Mouse (Mus musculus): ENCODE results near the gene Tomm6. TPM values are rescaled to one million over a fixed set of nuclear protein-coding genes. Genes with fewer than 3 reads are reported as not detected.

Tomm6 gene
- polyA plus RNA-seq, 1 experiment, result 178 TPM

- TF ChIP-seq CTCF (IDR thresholded peaks at IDR 0.05; ENCODE audit: control insufficient read depth, insufficient read depth, low read length) (no peak), POLR2A (IDR thresholded peaks at IDR 0.05; ENCODE audit: borderline replicate concordance, control insufficient read depth, low read depth, low read length) (no peak)
- 76% methylated on average over 20 of the region's 20 CpGs for WGBS
- Histone ChIP-seq H3K4me1 (ENCODE audit: control insufficient read depth, insufficient read depth, low read length) (no peaks in the 10 kb centered on the region), H3K4me3 (replicated peaks; ENCODE audit: control insufficient read depth, low read depth, low read length) (no peak overlapping the region), H3K27ac (ENCODE audit: control insufficient read depth, insufficient read depth, low read depth, low read length, poor library complexity) (no peak overlapping the region)
Measured at GRCm38 (mm10) chr17:47703556-47703955, 15.4 kb upstream of the Tomm6 start.

- H3K27ac ChIP-seq (ENCODE audit: control insufficient read depth, insufficient read depth, low read depth, low read length, poor library complexity), result no peak overlapping the region
- H3K4me1 ChIP-seq (ENCODE audit: control insufficient read depth, insufficient read depth, low read length), result no peaks in the 10 kb centered on the region
- 81% methylated on average over 28 of the region's 28 CpGs for WGBS
- no peak for TF ChIP-seq CTCF (IDR thresholded peaks at IDR 0.05; ENCODE audit: control insufficient read depth, insufficient read depth, low read length)
- TF ChIP-seq POLR2A (IDR thresholded peaks at IDR 0.05; ENCODE audit: borderline replicate concordance, control insufficient read depth, low read depth, low read length), result no peak
- no peak overlapping the region for H3K4me3 ChIP-seq (replicated peaks; ENCODE audit: control insufficient read depth, low read depth, low read length)
Measured at GRCm38 (mm10) chr17:47702548-47703345, 14.6 kb upstream of the Tomm6 start.

GRCm38 (mm10) chr17:47701793-47702192, 13.6 kb upstream of the Tomm6 start:
- H3K4me3 ChIP-seq (replicated peaks; ENCODE audit: control insufficient read depth, low read depth, low read length), result no peak overlapping the region
- no peaks in the 10 kb centered on the region for H3K4me1 ChIP-seq (ENCODE audit: control insufficient read depth, insufficient read depth, low read length)
- 75% methylated on average over 9 of the region's 9 CpGs for WGBS
- TF ChIP-seq POLR2A (IDR thresholded peaks at IDR 0.05; ENCODE audit: borderline replicate concordance, control insufficient read depth, low read depth, low read length), result peak; percentile 16; the same call in 1 of the 2 replicates
- TF ChIP-seq CTCF (IDR thresholded peaks at IDR 0.05; ENCODE audit: control insufficient read depth, insufficient read depth, low read length), result no peak
- no peak overlapping the region for H3K27ac ChIP-seq (ENCODE audit: control insufficient read depth, insufficient read depth, low read depth, low read length, poor library complexity)

GRCm38 (mm10) chr17:47699055-47699454, 10.9 kb upstream of the Tomm6 start:
- H3K4me3 ChIP-seq (replicated peaks; ENCODE audit: control insufficient read depth, low read depth, low read length), result no peak overlapping the region
- 78% methylated on average over 2 of the region's 2 CpGs for WGBS
- no peaks in the 10 kb centered on the region for H3K4me1 ChIP-seq (ENCODE audit: control insufficient read depth, insufficient read depth, low read length)
- no peak overlapping the region for H3K27ac ChIP-seq (ENCODE audit: control insufficient read depth, insufficient read depth, low read depth, low read length, poor library complexity)
- no peak for TF ChIP-seq POLR2A (IDR thresholded peaks at IDR 0.05; ENCODE audit: borderline replicate concordance, control insufficient read depth, low read depth, low read length)

GRCm38 (mm10) chr17:47698156-47698555, 10.0 kb upstream of the Tomm6 start:
- H3K27ac ChIP-seq (ENCODE audit: control insufficient read depth, insufficient read depth, low read depth, low read length, poor library complexity), result no peak overlapping the region
- H3K4me3 ChIP-seq (replicated peaks; ENCODE audit: control insufficient read depth, low read depth, low read length), result no peak overlapping the region
- WGBS, result 88% methylated on average over 10 of the region's 10 CpGs
- no peaks in the 10 kb centered on the region for H3K4me1 ChIP-seq (ENCODE audit: control insufficient read depth, insufficient read depth, low read length)
- TF ChIP-seq POLR2A (IDR thresholded peaks at IDR 0.05; ENCODE audit: borderline replicate concordance, control insufficient read depth, low read depth, low read length) (no peak), CTCF (IDR thresholded peaks at IDR 0.05; ENCODE audit: control insufficient read depth, insufficient read depth, low read length) (no peak)

GRCm38 (mm10) chr17:47695337-47695710, 7.1 kb upstream of the Tomm6 start:
- H3K4me1 ChIP-seq (ENCODE audit: control insufficient read depth, insufficient read depth, low read length), result no peaks in the 10 kb centered on the region
- WGBS, result under 1% methylated on average over 23 of the region's 23 CpGs
- H3K27ac ChIP-seq (ENCODE audit: control insufficient read depth, insufficient read depth, low read depth, low read length, poor library complexity), result no peak overlapping the region; the same call in 1 of the 2 replicates
- TF ChIP-seq POLR2A (IDR thresholded peaks at IDR 0.05; ENCODE audit: borderline replicate concordance, control insufficient read depth, low read depth, low read length) (no peak), CTCF (IDR thresholded peaks at IDR 0.05; ENCODE audit: control insufficient read depth, insufficient read depth, low read length) (no peak)
- H3K4me3 ChIP-seq (replicated peaks; ENCODE audit: control insufficient read depth, low read depth, low read length), result peak overlapping the region; percentile 9

GRCm38 (mm10) chr17:47694503-47695336, 6.5 kb upstream of the Tomm6 start, which contains the start of gene Prickle4:
TSS of gene Prickle4 (minus strand) at chr17:47694736.
- WGBS, result 1% methylated on average over 80 of the region's 82 CpGs
- peak within 1 kb of the TSS; percentile 88 for H3K4me3 ChIP-seq (replicated peaks; ENCODE audit: control insufficient read depth, low read depth, low read length)
- TF ChIP-seq CTCF (IDR thresholded peaks at IDR 0.05; ENCODE audit: control insufficient read depth, insufficient read depth, low read length), result peak; percentile 86
- TF ChIP-seq POLR2A (IDR thresholded peaks at IDR 0.05; ENCODE audit: borderline replicate concordance, control insufficient read depth, low read depth, low read length), result peak; percentile 22; the same call in 1 of the 2 replicates
- H3K27ac ChIP-seq (ENCODE audit: control insufficient read depth, insufficient read depth, low read depth, low read length, poor library complexity), result peak within 1 kb of the TSS; percentile 35; the same call in 1 of the 2 replicates
- no peaks in the 10 kb centered on the region for H3K4me1 ChIP-seq (ENCODE audit: control insufficient read depth, insufficient read depth, low read length)

GRCm38 (mm10) chr17:47694442-47694502, 6.1 kb upstream of the Tomm6 start, which contains the start of gene Gm21981:
TSS of gene Gm21981 (minus strand) at chr17:47694455.
- Histone ChIP-seq H3K27ac (ENCODE audit: control insufficient read depth, insufficient read depth, low read depth, low read length, poor library complexity) (peak within 1 kb of the TSS; percentile 35; the same call in 1 of the 2 replicates), H3K4me3 (replicated peaks; ENCODE audit: control insufficient read depth, low read depth, low read length) (peak within 1 kb of the TSS; percentile 88), H3K4me1 (ENCODE audit: control insufficient read depth, insufficient read depth, low read length) (no peaks in the 10 kb centered on the region)
- no peak for TF ChIP-seq CTCF (IDR thresholded peaks at IDR 0.05; ENCODE audit: control insufficient read depth, insufficient read depth, low read length)
- 0% methylated on average over 3 of the region's 3 CpGs for WGBS
